Mouse (Mus musculus): ENCODE data around the gene Arhgdib.

Arhgdib gene

DNA sequence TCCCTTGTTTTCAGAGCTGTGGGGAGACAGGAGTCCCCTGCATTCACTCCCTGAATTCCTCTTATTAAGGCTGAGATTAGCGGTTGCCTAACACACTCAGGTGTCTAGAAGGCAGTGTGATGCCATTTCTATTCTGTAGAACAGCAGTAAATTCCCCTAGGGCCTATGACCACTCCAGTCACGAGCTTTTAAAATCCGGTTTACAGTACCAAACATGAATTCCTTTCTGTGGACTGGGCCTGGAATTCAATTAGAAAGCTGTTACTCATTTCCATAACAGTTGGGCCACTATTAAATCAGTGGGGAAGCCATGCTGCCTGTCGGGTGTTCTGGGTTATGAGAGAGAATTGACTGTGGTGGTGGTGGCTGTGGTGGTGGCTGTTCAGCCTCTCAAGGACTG is 6.0 kb upstream of the Arhgdib start:
- no peak for DNase-seq

- no peak for DNase-seq
Observed at GRCm38 (mm10) chr6:136946943-136947342, 5.2 kb upstream of the Arhgdib start.

GRCm38 (mm10) chr6:136946241-136946640 is 4.5 kb upstream of the Arhgdib start:
- DNase-seq, result no peak

- no peak for DNase-seq
Observed at GRCm38 (mm10) chr6:136944511-136944910, 2.8 kb upstream of the Arhgdib start.

GRCm38 (mm10) chr6:136943392-136943791 is 1.7 kb upstream of the Arhgdib start:
- no peak for DNase-seq

DNA sequence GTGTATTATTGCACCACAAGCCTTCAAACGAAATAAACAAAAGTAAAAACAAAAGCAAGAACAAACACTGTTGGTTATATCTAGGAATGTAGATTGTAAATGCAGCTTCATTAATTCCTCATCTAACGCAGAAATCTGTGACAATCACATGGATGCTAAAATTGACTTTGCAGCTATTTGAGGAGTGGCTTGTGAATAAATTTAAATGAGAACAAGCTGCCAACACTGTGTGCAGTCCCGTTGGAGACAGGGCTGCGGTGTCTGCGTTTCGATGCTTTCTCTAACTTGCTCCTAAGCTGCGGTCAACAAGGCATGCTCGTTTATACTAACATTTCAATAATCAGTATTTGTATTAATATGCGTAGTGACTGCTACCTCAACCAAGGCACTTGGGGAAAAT is 581 bp upstream of the Arhgdib start:
- DNase-seq, result no peak

DNA sequence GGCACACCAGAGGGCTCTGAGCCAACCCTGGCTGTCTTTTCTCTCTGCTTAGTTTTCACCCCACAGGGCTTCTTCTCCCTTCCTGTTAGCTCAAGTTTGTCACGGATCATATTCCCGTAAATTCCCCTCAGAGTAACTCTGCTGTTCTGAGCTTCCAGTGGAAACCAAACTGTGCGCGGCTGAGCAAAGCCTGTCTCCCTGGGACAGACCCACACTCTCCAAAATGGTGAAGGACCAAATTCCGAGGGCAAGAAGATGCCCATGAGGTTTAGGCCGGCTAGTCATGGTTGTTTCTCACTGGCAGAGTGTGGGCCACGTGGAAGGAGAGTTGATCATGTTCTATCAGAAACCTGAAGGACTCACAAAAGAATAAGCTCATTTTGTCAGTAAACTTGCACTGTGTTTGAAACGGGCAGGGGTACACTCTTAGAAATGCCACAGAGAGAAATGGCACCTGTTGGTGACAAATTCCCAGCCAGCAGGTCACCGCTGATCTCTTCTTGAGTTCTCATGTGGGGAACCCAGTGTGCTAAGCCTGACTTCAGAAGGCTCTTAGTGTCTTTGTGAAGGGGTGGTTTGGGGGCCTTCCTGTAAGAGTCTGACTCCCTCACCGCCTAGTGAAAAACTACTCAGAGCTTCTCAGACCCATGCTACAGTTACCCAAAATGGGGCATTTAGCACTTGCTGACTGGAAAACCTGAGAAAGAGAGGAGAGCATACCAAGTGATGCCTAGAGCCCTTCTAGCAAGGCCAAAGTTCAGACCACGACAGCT is 1.3 kb downstream of the Arhgdib start:
- no peak for DNase-seq

GRCm38 (mm10) chr6:136939326-136940187 is 2.1 kb downstream of the Arhgdib start:
- DNase-seq, result no peak

- DNase-seq, result no peak
Observed at GRCm38 (mm10) chr6:136938331-136939126, 3.2 kb downstream of the Arhgdib start.

- no peak for DNase-seq
Observed at GRCm38 (mm10) chr6:136937117-136937516, 4.6 kb downstream of the Arhgdib start.

- DNase-seq, result no peak
Observed at GRCm38 (mm10) chr6:136936361-136936760, 5.3 kb downstream of the Arhgdib start.

DNA sequence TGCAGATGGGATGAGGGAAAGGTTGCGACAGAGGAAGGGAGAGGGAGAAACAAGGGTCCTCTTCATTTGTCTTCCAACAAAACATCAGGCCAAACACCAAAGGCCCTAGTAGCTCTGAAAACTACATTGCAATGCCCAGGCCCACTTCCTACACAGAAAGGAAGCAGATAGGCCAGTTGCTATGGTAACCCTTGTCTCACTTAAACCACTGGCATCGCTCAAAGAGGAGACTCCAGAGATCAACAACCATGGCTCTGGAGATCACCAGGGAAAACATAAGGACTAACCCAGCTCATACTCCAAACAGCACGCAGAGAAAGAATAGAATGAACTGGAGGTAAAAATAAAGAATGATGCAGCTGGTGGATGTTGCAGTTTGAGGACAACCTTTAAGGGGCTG is 6.5 kb downstream of the Arhgdib start:
- DNase-seq, result no peak

GRCm38 (mm10) chr6:136934068-136934467 is 7.6 kb downstream of the Arhgdib start:
- DNase-seq, result no peak

GRCm38 (mm10) chr6:136931246-136931645 is 10.5 kb downstream of the Arhgdib start:
- no peak for DNase-seq

GRCm38 (mm10) chr6:136930677-136931076 is 11.0 kb downstream of the Arhgdib start:
- DNase-seq, result peak; percentile 58

DNA sequence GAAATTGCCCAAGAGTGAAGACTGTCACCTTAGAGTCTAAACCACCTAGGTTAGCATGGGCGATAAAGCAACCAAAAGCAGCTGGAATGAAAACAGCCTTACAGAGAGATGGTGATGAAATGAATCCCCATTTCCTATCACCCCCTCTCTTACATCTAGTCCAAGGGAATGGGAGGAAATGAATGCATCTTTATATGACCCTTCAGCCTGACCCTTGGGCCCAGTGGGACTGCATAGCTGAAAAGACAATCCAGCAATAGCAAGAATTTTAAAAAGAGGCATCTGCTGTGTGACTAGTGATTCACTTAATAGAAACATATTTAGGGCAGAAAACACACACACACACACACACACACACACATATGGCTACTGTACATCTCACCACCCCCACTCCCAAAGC is 14.1 kb downstream of the Arhgdib start:
- no peak for DNase-seq

GRCm38 (mm10) chr6:136925049-136925448 is 16.6 kb downstream of the Arhgdib start:
- DNase-seq, result no peak

DNA sequence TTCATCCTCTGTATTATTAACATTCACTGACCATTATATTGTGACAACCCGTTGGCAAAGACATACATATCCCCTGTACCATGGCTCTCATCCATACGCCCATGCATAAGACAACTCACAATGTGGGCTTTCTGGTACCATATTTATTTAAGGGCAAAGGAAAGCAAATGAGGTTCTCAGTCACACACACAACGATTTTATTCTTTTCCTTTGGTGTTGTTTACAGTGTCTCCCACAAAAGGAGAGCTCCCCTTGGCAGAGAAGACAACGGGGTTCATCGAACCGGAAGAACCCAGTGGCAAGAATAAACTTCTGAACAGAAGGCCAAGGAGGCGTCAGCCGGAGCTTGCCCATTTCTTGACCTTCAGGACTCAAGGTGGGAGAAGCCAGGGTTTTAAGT is 18.2 kb downstream of the Arhgdib start, which contains the start of gene Pde6h:
Gene Pde6h (plus strand): TSS at position 301 of the 400 bp plus-strand sequence.
- DNase-seq, result no peak

DNA sequence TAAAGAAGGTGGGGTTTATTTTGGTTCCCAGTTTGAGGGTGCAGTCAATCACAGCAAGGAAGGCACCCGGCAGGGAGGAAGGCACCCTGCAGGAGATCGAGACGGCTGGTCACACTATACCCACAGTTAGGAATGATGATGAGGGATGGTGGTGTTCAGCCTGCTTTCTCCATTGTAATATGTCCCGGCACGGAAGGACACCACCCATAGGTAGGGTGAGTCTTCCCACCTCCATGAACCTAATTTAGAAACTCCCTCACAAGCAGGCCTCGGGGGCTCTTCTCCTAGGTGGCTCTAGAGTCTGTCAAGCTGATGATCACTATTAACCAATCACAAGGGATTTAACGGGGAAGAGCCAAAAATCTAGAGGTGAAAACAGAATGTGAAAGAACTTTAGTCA is 18.8 kb downstream of the Arhgdib start:
- DNase-seq, result no peak

DNA sequence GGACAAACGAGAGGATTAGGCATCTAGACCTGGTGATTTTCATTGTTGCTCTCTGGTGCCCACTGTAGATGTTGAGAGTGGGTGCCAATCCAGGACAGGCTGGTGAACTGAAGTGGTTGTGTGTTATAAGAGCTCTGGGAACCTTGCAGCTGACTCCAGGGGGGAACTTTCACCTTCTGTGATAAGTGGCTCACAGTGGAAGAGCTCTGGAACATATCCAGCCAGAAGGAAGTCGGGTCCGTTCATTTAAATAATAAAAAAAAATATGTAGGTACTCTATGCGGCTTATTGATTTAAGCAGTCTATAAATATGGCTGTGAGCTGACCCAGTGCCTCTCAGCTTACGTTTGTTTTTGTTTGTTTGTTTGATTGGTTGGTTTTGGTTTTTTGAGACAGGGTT is 19.6 kb downstream of the Arhgdib start, which contains the start of gene Erp27:
Gene Erp27 (minus strand): TSS at position 101 of the 400 bp plus-strand sequence.
- DNase-seq, result no peak

DNA sequence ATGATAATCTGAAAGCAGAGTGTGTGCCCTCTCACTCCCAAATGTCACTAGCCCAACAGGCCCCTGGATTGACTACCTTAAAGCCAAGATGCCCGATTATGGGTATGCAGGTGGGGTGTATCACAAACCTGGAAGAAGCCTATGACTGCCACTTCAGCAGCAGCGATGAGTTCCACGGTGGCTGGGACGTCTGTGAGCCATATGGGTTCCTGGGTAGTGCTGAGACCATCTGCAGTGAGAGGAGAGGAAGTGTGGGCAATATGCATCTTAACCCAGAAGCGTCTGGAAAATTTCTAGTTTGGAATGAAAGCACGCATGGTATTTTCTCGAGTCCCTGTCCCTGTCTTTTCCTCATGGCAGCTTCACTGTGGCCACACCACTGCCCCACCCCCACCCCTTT is 20.1 kb downstream of the Arhgdib start:
- no peak for DNase-seq

DNA sequence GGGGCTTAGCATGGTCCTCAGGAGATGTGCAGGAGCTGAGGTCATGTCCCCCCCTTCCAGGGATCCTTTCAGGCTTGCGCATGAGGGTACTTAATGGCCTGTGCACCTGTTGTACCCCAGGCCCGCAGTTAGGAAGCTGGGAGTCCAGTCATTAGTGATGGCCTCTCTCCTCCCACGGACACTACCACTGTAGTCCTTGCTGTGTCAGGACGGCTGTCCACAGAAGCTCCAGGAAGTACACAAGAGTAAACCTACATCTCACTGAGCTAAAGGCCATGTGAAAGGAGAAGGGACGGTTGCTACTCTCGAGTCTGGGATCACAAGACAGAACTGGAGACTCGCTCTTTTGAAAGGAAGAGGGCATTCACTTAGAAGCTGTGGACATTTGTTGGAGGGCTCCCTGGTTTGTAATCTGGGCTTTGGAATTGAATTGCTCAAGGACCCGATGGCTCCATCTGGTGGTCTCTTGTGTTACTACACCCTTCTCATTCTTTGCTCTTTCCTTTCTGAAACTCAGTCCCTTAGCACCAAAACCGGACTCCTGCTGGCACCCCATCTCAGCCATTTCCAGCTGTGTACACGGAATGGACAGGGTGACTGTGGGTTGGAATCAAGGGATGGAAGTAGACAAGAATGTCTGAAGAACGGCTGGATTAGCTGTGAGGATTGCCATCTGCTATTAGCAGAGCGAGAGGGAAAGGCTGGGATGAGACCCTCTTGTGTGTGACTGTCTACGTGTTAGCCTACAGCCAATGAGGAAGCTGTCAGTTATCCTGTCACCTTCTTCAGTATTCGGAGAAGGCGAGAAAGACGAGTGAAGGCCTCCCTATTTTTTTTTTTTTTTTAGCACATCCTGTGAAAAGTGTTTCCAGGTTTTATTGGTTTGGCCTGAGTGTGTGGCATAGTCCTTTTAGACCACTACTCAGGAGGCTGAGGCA is 21.1 kb downstream of the Arhgdib start:
- DNase-seq, result peak; percentile 53

Data from kidney, adult 11 months (tissue).